Comparison of ENCODE assay signal across 8 mouse cellular contexts in genomic region chr15:103167042-103167615, GRCm38 (mm10). TPM values are rescaled to one million over a fixed set of nuclear protein-coding genes. Genes with fewer than 3 reads are reported as not detected.
DNase-seq lines count a peak whose midpoint lies in the region; ATAC-seq and TF ChIP-seq lines count a peak whose summit lies in the region.

Gene Smug1, minus strand, starts transcription at chr15:103167092.

- H3K27me3 ChIP-seq in neural tube, embryonic 15.5 days (replicated peaks) = peaks cover 5% of the 10 kb centered on the region; the same call in 1 of the 2 replicates

- ATAC-seq in neural tube, embryonic 15.5 days (ENCODE audit: low FRiP score) = no peak
- no peak for ATAC-seq in megakaryocyte-erythroid progenitor cell, adult 5-6 weeks (replicated peaks; ENCODE audit: low FRiP score, low TSS enrichment, poor library complexity, severe bottlenecking)

- in situ Hi-C loops in ES-E14 (cut with MboI; ENCODE audit: low sequenced_read_pairs in 2 of 2, unreplicated experiment in 2 of 2) = no loop called here

- H3K4me2 ChIP-seq in neural tube, embryonic 15.5 days = peak within 1 kb of the TSS; percentile 99

- peaks cover 3 to 32% of the 10 kb centered on the region in 2 experiments; a peak in 3 of 4 replicates for H3K4me1 ChIP-seq in ES-E14 (ENCODE audit: control insufficient read depth in 2 of 2, insufficient read depth in 2 of 2, low read length in 2 of 2, poor library complexity in 1 of 2)
- H3K4me1 ChIP-seq in neural tube, embryonic 15.5 days = peaks cover 87% of the 10 kb centered on the region

- no peak within 1 kb of the TSS for H3K4me3 ChIP-seq in ES-E14 (ENCODE audit: insufficient read depth in 1 of 2, low read depth in 1 of 2, low read length in 2 of 2, poor library complexity in 1 of 2, severe bottlenecking in 1 of 2)
- no peak within 1 kb of the TSS for H3K4me3 ChIP-seq in neural tube, embryonic 15.5 days (replicated peaks)

- WGBS in neural tube, embryonic 15.5 days = 35% methylated on average over 6 of the region's 6 CpGs

- no peak within 1 kb of the TSS for H3K9ac ChIP-seq in ES-E14 (ENCODE audit: insufficient read depth, low read depth, low read length, poor library complexity, severe bottlenecking)
- H3K9ac ChIP-seq in neural tube, embryonic 15.5 days (replicated peaks) = peak within 1 kb of the TSS; percentile 14

- H3K36me3 ChIP-seq in ES-E14 (ENCODE audit: control insufficient read depth, insufficient read depth, low read length, poor library complexity, severe bottlenecking) = no peaks in the 10 kb centered on the region
- H3K36me3 ChIP-seq in neural tube, embryonic 15.5 days = no peaks in the 10 kb centered on the region

- no peaks in the 10 kb centered on the region for H3K9me3 ChIP-seq in ES-E14 (ENCODE audit: control insufficient read depth, insufficient read depth, low read depth, low read length)
- H3K9me3 ChIP-seq in neural tube, embryonic 15.5 days (replicated peaks) = no peaks in the 10 kb centered on the region

- DNase-seq in frontal cortex, adult 2 months (ENCODE audit: extremely low spot score in 1 of 2, low spot score in 1 of 2) = no peak
- DNase-seq in frontal cortex, postnatal 25 days (ENCODE audit: low spot score in 2 of 2) = no peak
- no peak for DNase-seq in ES-E14 (ENCODE audit: low read depth, low spot score)
- DNase-seq in gonadal fat pad, adult 2 months (ENCODE audit: low read depth) = no peak
- DNase-seq in layer of hippocampus, postnatal 14 days (ENCODE audit: low spot score in 2 of 2) = no peak
- no peak for DNase-seq in urinary bladder, postnatal 10 days (ENCODE audit: low spot score)

- no peak within 1 kb of the TSS for H3K27ac ChIP-seq in ES-E14 (ENCODE audit: insufficient read depth, low read depth, low read length, poor library complexity, severe bottlenecking)
- H3K27ac ChIP-seq in neural tube, embryonic 15.5 days (replicated peaks) = peak within 1 kb of the TSS; percentile 77

TF ChIP-seq in ES-E14, 5 proteins besides CTCF, POLR2A, EP300 and RAD21:
- TF ChIP-seq ZNF384 (IDR thresholded peaks at IDR 0.05; ENCODE audit: low read depth, low read length) (no peak), ZC3H11A (IDR thresholded peaks at IDR 0.05; ENCODE audit: borderline replicate concordance, low read depth, low read length) (no peak), CHD2 (IDR thresholded peaks at IDR 0.05; ENCODE audit: low read depth, low read length) (no peak), MAFK (IDR thresholded peaks at IDR 0.05; ENCODE audit: insufficient read depth, low read depth, low read length) (no peak), HCFC1 (IDR thresholded peaks at IDR 0.05; ENCODE audit: borderline replicate concordance, insufficient read depth, low read length) (no peak)

RNA-seq across cellular contexts. Expression of gene Smug1, which starts in this region (rescaled TPM):
- 16.1 and 16.3 TPM in 2 replicates for polyA plus RNA-seq in frontal cortex, adult 2 months (2012; rRNA removed)
- 7.1 and 10.6 TPM in 2 replicates for total RNA-seq in ES-E14 (2012; rRNA removed)
- polyA plus RNA-seq in gonadal fat pad, adult 2 months (2012; rRNA removed) = 16.1 and 17.5 TPM in 2 replicates
- total RNA-seq in layer of hippocampus, postnatal 14 days (2021) = 10 to 100 TPM; 14.5 to 15.4 TPM
- polyA plus RNA-seq in neural tube, embryonic 15.5 days (2015; fragmentation: Nextera tagmentation; extraction: Ambion mirVana) = 25.8 and 30.9 TPM in 2 replicates
- total RNA-seq in megakaryocyte-erythroid progenitor cell, adult 5-6 weeks (2014; fragmentation: Nextera tagmentation) = 3.6 and 5.9 TPM in 2 replicates
- 2.2 and 4.2 TPM in 2 replicates for total RNA-seq in megakaryocyte-erythroid progenitor cell, adult 5-6 weeks (2017)
